Mouse (Mus musculus) cerebellum, adult 18-20 months (tissue): ENCODE data around the gene Cuta.
"Not testable (repeated sequence)": the region's sequence is repeated elsewhere in the genome, so short reads cannot be mapped to it uniquely, and the experiment has no call there.

Source experiments
- DNase-seq, 2 experiments: peaks; one replicate each; pipeline ENCODE4 v3.0.0; 2021

Gene Cuta

GRCm38 (mm10) chr17:26939178-26939972 lies at the start of gene Cuta:
Cuta (minus strand) TSS chr17:26939569.
- peak; percentile 100 for DNase-seq

GRCm38 (mm10) chr17:26985503-26986179 lies 46.3 kb upstream of the Cuta start:
- no peak for DNase-seq

GRCm38 (mm10) chr17:26983382-26983781 lies 44.0 kb upstream of the Cuta start:
- DNase-seq, result no peak

DNA sequence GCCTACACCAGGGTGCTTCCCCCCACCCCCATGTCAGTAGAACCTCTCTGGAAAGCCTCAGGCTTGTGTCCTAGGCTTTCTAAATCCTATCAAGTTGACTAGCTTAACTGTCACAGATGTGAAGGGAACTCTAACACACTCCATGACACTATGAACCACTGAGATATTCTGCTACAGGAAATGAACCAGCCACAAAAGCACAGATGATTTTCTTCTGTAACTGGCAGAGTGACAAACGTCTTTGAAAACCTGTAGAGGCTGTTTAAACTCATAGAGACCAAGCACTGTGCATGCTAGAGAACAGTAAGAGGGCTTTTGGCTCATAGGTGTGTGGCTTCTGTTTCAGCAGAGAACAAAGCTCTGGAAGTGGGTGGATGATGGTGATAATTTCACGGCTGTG lies 41.7 kb upstream of the Cuta start:
- DNase-seq, result no peak

DNA sequence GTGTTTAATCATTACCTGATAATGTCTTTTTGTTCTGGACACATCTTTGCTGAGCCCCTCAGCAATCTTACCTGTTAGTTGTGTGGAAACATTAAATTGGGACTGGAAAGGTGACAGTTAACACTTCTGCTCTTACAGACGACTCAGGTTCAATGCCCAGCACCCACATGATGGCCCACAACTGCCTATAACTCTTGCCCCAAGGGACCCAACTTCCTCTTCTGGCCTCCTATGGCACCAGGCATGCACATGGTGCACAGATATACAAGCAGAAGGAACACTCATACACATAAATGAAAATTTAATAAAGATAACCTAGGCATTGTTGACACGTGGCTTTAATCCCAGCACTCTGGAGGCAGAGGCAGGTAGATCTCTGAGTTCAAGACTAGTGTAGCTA lies 40.1 kb upstream of the Cuta start:
- no peak for DNase-seq

- not testable (repeated sequence) for DNase-seq
Measured at GRCm38 (mm10) chr17:26977354-26977753, 38.0 kb upstream of the Cuta start.

- no peak for DNase-seq
Measured at GRCm38 (mm10) chr17:26975415-26975814, 36.0 kb upstream of the Cuta start.

GRCm38 (mm10) chr17:26974547-26974946 lies 35.2 kb upstream of the Cuta start:
- DNase-seq, result no peak

GRCm38 (mm10) chr17:26972703-26973574 lies 33.6 kb upstream of the Cuta start, which contains the start of gene Zbtb9:
Zbtb9 (plus strand) TSS chr17:26973167.
- DNase-seq, result peak; percentile 95 to 98

- DNase-seq, result no peak
Measured at GRCm38 (mm10) chr17:26972107-26972506, 32.7 kb upstream of the Cuta start.

- DNase-seq, result no peak
Measured at GRCm38 (mm10) chr17:26971247-26971905, 32.0 kb upstream of the Cuta start.

DNA sequence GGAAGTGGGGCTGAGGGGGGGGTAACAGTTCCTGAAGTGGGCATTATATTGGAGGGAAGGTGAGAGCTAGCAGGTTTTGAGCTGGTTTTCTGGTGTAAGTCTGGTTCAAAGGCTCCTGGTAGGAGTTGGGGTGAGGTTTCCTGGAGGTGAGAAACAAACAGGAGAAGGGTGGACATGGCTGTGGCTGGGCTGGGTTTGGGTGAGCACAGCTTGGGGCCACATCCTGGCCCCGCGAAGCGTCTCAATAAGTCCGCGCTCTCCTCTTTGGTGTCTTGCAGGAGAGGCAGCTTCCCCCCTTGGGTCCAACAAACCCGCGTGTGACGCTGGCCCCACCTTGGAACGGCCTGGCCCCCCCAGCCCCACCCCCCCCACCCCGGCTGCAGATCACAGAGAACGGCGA lies 30.9 kb upstream of the Cuta start:
- no peak for DNase-seq

- DNase-seq, result no peak
Measured at GRCm38 (mm10) chr17:26969257-26969656, 29.9 kb upstream of the Cuta start.

DNA sequence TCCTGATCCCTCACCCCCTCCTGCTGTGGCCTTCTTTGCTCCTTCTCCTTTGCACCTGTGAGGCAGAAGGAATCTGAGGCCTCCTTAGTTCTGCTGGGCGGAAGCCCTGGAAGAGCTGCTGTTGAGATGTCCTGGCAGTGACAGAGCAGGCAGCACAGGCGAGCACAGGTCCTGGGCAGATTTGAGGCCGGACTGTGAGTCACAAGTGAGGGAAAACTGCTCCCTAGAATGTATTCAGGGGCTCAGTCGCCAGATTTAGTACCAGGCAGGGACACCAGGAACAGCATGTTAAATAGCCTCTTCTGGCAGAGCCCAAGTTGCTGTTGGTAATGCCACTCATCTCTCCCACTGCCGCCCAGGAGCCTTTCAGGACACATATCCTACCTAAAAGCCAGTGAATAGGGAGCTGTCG lies 28.8 kb upstream of the Cuta start:
- DNase-seq, result no peak

DNA sequence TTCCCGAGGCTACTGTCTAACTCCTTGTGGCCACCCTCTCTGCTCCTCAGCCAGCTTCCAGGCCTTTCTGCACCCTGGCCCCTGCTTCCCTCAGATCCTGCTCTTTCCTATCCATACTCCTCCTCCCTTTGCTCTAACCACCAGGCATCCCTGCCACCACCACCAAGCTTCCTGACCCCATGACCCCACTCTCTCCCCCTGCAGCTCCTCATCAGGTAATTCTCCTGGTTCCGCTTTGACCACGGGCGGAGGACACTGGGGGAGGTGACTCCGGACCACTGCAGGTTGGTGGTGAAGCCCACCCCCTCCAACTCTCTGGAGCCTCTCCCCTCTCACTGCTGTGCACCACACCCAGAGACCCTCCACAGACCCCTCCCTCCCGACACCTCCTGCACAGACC lies 28.1 kb upstream of the Cuta start:
- no peak for DNase-seq

GRCm38 (mm10) chr17:26966993-26967392 lies 27.6 kb upstream of the Cuta start:
- no peak for DNase-seq

GRCm38 (mm10) chr17:26961572-26962240 lies 22.3 kb upstream of the Cuta start:
- DNase-seq, result no peak

DNA sequence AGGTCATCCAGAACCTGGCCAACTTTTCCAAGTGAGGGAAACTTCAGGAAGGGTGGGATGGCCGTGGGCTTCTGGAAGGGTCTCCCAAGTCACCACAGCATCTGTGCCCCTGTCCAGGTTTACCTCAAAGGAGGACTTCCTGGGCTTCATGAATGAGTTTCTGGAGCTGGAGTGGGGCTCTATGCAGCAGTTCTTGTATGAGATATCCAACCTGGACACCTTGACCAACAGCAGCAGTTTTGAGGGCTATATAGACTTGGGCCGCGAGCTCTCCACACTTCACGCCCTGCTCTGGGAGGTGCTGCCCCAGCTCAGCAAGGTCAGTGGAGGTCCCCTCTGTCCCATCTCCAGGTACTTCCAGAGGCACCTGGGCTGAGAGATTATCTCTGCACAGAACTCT lies 20.4 kb upstream of the Cuta start:
- DNase-seq, result no peak

DNA sequence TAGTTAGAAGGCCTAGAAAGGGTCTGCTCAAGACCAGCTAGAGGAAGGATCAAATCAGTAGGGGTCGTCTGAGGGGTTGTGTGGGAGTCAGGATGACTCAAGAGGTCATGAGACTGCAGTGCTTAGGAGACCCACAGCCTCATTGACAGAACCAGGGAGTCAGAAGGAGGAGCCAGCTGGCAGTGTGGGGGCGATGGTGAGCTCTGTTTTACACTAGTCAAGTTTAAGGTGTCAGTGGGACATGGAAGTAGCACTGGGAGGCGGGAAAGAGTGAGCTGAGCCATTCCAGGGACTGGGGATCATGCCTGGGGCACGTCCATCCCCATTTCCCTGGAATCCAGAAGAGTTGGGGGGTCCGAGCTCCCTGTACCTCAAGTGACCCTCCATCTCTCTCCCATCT lies 19.5 kb upstream of the Cuta start:
- DNase-seq, result no peak

GRCm38 (mm10) chr17:26957872-26958271 lies 18.5 kb upstream of the Cuta start:
- no peak for DNase-seq

DNA sequence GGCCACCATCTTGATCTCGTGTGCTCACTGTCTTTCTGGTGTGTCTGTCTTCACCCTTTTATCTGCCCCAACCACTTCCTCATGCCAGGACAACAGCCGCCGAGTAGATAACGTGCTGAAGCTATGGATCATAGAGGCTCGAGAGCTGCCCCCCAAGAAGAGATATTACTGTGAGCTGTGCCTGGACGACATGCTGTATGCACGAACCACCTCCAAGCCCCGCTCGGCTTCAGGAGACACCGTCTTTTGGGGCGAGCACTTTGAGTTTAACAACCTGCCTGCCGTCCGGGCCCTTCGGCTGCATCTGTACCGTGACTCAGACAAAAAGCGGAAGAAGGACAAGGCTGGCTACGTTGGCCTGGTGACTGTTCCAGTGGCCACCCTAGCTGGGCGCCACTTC lies 17.5 kb upstream of the Cuta start:
- DNase-seq, result no peak

DNA sequence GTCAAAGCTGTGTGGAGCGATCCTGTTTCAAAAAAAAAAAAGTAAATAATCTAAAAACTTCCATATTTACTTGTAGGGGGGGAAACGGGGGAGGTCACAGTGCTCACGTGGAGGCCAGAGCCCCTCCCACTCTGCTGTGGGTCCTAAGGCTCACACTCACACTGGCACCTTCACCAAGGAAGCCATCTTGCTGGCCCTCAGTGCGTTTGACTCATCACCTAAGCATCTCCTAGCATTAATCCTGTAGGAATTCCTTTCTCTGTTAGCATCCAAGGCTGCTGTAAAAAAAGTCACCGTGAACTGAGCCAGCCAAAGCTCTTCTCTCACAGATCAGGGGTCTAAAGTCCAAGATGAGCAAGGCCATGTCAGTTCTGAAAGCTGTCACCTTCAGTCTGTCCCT lies 16.9 kb upstream of the Cuta start:
- no peak for DNase-seq
